Mouse (Mus musculus): ENCODE measurements at regions not wholly inside any gene's neighbourhood (a gene's known extent, or its start where the extent isn't known, plus 50 kb on each side); places are given as distances from the start of the nearest gene placed in this dataset.

DNA sequence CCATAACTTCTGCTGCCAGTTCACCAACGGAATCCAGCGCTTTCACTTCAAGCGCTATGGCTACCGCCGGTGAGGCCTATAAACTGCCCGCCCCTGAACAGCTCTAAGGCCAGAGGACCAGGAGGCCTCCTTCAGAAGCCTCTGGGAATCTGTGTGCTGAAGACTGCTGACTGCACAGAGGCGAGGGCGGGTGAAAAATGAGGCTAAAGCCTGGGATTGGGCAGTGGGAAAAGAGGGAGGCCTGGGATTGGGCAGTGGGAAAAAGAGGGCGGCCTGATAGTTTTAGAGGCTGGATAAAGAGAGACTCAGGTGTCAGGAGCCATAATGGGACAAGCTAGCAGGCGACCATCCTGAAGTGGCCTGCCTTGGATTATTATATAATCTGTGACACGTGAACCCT lies 80.8 kb downstream of the Plekhb2 start:
- DNase-seq: no peak

DNA sequence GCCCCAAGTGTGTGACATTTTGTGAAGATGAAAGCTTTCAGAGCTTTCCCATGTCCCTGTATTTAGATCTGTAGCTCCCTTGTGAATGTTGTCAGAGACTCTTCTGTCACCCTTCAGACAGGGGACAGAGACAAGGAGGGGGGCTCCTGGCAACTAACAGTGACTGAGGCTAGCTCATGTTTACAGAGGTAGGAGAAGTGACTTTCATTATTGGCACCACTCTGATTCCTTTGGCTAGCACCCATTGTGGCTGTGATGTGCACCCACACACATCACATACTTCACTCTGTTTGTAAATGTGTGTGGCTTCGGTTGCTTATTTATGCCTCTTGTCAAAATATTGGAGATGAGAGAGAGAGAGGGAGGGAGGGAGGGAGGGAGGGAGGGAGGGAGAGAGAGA lies 93.4 kb downstream of the Plekhb2 start:
- peak; percentile 80 for DNase-seq

DNA sequence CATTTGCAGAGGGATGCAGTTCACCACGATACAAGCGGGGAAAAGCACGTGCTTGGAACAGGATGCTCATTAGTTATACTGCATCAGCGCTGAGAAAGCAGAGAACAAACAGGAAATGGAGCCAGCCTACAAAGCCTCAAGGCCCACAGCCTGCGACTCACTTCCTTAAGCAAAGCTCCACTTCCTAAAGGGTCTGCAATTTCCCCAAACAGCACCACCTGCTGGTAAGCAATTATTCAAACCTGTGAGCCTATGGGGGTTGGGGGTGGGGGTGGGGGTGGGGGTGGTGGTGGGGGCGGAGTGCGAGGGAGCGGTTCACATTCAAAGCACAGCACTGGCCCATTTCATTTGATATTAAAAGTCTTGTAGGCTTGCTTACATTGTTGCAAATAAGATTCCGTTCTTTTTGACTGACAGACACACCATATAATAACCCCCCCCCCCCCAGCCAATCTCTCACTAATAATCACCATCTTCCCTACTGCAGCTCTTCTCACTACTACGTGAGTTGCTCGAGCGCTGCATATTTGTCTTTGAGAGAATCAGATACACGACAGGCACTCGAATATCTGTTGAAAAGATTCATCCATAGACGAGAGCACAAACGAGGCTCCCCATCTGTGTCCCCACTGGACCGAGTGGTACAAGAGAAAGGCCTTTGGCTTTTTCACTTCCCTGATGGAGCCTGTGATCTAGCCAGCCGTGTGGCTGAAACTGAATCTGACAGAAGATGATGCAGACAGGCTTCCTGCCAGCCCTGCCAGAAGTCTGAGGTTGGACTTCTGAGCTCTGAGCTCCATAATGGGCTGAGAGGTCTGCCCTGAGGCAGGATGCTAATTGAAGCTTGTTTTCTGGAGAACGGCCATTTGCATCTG lies 112.1 kb downstream of the Plekhb2 start:
- DNase-seq: peak; percentile 10

DNA sequence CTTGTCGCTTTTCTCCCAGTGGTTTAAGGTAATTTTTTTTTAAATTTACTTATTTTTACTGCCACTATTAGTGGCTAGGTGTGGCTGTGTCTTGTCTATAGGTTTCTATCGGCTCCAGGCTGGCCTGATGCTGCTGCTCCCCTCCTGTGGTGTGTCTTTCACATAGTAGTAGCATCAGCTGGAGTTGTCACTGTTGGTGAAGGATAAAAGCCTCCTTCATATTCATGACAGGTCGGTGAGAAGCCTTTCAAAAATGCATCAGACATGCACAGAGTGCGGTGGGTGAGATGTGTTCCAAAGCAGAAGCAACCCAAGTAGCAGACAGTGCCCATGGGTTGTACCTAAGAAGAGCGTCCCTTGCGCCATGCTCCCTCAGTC lies 112.7 kb downstream of the Plekhb2 start:
- DNase-seq: no peak

DNA sequence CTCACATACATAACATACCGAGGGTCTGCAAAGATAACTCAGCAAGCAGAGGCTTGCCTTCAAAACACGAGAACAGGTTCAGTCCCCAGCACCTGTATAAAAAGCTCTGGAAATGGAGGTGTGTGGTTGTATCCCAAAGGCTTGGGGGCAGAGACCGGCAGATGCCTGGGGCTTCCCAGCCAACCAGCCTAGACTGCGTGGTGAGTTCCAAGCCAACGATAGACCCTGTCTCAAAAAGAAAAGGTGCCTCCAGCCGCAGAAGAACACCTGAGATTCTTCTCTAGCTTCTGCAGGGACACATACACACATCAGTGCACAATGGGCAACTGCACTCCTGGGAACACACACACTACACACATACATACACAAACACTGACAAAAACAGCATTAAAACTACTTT lies 125.0 kb downstream of the Plekhb2 start:
- DNase-seq: no peak

DNA sequence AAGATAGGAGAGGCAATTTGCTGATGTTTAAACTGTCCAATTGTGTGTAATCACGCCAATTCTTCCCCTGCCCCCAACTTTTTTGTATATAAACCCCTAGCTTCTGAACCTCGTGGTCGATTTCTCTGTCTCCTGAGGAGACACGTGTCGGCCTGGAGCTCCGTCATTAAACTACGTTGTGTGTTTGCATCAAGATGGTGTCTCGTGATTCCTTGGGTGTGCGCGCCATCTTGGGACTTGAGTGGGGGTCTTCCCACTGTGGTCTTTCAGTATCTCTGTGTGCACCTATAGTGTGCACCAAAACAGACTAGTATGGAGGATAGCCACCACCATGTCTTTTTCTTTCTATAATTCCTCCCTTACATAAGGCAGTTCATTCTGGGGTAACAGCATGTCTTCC lies 128.4 kb downstream of the Plekhb2 start:
- DNase-seq: no peak

DNA sequence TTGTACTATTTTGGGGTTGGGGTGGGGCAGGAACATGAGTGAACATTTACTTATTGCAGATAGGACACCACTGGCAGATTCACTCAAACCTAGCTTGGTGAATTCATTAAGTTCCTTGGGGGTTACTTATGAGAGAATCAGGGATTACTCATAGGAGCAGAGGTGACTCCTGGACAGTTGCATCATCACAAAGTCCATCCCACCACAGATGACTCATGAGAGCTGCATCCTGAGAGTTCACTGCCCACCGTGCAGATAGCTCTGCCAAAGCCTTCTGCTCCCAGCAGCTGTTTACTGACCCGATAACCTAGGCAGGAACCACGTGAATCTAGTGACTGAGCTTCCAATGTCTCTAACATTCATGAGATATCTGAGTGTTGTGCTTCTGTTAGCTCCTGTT lies 129.6 kb downstream of the Plekhb2 start:
- no peak for DNase-seq

DNA sequence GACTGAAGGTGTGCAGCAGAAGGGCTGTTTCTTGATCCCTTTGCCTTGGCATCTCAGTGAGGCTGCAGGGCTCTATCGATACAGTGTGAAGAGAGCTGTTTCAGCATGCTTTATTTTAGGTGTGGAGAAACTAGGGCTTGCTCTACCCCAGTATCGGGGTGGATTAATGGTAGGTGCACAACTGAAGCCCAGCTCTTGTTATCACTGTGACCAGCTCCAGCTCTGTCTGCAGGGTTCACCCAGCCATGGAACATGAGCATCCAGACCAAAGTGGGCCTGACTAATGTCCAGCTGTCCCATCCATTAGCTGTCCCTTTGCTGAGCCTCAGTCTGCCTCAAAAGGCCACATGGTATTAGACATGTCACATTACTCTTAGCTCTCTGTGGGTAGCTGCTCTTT lies 132.2 kb downstream of the Plekhb2 start:
- DNase-seq: no peak

DNA sequence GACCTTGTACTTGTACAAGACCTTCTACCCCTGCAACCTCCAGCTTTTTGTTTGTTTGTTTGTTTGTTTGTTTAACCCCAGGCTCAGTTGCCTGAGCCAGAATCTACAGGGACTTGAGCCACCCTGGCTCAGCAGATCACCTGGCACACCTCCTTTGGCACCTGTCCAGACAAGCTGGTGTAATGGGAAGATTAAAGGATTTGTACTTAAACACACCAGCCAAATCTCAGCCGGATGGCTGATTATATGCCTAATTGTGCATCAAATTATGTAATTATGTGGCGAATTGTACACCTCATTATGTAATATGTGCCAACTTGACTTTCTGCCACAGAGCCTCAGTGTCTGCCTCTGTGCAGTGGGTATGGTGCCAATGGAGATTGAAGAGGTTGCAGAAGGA lies 133.2 kb downstream of the Plekhb2 start:
- no peak for DNase-seq

DNA sequence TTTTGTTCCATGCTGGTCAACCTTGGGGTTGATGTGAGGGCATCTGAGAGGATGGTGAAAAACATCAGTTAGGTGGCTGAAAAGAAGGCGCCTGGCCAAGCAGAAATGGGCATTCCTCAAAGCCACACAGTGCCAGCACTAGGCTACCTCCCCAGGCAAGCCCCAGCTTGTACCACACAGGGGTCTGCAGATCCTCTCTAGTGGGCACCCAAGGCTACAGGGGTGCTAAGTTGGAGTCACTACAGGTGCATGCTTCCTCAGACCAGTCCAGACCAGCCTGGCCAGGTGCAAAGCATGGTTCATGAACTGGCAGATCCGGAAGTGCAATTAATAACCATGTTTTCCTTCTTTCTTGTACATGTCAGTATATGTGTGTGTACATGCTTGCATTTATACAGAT lies 137.1 kb downstream of the Plekhb2 start:
- no peak for DNase-seq

DNA sequence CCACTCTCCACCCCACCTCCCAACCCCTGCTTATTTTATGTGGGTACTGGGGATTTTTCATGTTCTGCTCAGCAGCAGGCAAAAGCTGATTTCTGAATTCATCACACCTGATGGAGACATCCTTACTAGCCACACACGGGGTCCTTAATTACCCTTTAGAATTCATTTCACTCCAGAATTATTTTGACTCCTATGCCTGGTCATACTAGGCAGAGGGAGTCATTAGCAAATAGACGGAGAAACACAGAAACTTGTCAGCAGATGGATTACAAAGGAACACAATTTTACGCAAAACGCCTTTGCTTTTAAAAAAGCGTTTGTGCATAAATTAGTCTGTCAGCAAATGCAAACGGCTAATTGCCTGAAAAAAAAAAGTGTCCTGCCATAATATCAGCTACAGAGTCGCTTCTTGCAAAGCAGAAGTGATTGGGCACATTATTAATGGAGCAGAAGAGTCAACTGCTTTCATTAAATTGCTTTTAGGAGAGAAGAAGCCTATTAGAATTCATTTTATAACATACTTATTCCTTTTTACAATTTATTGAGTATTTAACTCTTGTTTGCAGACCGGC lies 138.0 kb downstream of the Plekhb2 start:
- no peak for DNase-seq

DNA sequence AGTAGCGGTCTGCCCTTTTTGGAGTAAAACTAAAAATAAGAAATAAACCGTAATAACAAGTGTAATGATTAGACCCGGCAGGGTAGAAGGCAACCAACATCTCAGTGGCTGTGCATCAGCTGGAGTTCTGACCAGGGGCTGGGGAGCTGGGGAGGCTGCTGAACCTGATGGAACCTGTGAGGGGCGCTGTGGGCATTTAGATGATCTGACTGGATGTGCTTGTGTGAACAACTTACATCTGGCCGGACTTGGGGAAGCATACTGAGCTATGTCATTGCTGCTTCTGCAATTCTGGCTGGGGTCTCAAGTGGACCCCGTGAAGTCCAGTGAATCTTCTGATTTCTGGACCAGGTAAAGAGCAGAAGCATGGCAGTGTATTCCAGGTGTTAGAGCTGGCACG lies 138.4 kb downstream of the Plekhb2 start:
- no peak for DNase-seq

DNA sequence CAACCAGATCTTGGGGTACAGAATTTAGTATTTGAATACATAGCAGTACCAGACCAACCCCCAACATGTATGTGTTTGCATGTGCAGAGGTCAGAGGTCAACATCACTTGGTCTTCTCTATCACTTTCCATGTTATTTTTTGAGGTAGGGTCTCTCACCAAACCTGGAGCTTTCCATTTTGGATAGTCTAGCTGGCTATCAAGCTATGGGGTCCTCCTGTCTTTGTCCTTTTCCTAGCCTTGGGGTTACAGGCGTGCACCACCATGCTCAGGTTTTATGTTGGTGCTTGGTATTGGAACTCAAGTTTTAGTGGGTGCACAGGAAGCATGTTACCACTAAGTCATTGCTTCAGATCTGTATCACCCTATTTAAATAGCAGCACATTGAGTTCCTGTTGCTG lies 151.0 kb downstream of the Plekhb2 start:
- no peak for DNase-seq

DNA sequence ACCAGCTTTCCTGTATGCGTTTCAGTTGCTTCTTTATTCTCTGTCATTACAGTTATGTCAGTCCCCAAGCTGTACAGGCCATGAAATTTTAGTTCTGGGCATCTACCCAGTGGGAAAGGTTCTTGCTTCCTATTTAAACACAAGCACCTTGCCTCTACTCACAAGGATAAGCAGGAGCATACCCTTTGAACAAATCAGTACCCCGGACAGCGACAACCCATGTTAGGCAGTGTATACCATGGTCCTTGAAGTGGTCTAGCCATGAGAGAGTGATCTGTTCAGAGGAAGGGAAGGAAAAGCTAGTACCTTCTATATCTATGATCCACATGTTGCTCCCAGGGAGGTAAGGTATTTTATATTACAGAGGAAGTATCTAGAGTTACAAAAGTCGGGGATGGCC lies 167.7 kb downstream of the Plekhb2 start:
- peak; percentile 43 for DNase-seq

DNA sequence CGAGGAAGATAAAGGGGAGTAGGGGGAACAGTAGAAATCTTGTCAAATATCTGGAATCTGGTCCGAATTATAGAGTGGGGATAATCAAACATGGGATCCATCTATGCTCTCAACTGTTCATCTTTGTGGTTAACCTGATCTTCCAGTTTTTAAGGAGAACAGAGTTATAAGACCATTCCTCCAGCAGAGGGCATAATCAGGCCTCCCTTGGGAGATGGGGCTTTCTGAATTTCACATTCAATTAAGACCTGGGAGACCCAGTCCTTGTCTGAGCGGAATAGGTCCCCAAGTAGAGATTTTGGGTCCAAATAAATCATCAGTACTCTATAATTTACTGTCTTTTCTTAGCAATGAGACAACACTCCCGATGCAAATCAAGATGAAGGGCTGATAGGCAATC lies 182.8 kb downstream of the Plekhb2 start:
- DNase-seq: peak; percentile 30

DNA sequence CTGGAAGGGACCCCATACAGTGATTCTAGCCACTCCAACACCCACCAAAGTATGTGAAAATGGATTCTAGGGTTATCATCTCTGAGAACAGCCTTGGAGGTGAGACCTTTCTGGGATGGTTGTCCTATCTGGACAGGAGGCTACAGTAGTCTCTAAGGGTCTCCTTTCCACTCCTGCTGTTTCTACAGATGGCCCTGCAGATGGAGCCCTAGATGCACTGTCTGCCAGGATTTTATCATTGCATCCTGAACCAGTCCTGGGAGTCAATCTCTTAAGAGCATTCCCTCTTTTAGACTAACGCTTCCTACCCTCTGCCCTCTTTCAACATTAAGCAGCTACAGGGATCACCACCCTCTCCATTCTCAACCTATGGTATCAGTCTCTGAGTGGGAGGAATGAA lies 223.0 kb downstream of the Plekhb2 start:
- no peak for DNase-seq

DNA sequence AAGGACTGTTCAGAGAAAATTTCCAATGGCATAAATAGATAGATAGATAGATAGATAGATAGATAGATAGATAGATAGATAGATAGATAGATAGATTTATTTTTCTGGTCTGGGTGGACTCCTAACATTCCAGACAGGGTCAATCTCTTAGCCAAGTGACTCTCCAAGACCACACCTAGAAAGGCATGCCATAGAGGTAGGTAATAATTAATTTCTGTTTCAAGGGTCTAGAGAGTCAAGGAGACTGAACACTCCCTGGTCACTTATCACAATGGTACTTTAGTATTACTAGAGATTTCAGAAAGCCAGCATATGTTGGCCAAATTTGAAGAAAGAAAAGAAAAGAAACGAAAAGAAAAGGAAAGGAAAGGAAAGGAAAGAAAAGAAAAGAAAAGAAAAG lies 245.1 kb downstream of the Plekhb2 start:
- no peak for DNase-seq

DNA sequence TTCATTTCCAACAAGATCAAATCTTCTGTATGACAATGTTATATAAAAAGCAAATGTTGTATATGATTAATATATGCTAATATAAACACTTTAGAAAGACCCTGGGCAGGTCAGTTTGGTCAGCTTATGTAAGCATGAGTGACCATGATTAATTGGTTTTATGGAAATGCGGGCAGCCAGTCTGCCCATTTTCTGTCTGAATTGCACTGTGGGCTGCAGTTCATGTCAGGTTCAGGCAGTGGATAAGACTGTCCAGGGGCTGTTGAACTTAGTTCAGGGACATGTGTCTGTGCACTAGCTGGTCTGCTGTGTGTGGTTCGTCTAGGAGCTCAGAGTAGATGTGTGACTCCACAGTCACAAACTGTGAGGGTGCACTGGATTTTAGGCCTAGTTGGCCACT lies 246.0 kb downstream of the Plekhb2 start:
- no peak for DNase-seq

DNA sequence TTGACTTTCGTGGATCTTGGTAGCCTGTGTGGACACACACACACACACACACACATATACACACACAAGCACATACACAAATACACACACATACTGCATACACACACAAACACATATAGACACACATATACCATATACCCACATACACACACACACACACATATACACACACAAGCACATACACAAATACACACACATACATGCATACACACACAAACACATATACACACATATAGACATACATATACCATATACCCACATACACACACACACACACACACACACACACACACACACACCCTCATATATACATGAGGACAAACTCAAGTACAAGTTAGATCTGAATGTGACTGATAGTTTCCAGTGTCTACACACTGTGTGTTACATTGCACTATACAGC lies 256.9 kb downstream of the Plekhb2 start:
- DNase-seq: no peak

DNA sequence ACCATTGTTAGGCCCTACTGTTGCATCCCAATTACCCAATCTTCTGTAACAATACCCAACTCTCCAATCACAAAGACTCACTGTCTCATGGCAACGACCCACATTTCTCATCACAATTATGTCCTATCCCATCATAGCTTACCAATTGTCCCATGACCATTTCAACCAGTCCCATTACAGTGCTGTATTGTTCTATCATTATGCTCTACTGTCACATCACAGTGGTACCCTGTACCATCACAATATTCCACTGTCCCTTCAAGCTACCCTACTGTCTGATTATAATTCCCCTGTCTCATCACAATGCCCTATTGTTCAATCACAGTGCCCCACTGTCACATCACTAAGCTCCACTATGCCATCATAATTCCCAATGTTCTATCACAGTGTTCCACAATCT lies 260.0 kb downstream of the Plekhb2 start:
- DNase-seq: no peak

DNA sequence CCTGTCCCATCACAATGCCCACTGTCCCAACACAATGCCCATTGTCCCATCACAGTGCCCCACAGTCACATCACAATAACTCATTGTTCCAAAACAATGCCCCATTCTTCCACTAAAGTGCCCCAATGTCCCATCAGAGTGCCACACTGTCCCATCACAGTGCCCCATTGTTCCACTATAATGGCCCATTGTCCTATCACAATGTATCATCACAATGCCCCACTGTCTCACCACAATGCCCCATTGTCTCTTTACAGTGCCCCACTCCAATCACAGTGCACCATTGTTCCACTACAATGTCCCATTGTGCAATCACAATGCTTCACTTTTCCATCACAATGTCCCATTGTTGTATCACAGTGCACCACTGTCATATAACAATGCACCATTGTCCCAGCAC lies 265.7 kb downstream of the Plekhb2 start:
- DNase-seq: no peak

DNA sequence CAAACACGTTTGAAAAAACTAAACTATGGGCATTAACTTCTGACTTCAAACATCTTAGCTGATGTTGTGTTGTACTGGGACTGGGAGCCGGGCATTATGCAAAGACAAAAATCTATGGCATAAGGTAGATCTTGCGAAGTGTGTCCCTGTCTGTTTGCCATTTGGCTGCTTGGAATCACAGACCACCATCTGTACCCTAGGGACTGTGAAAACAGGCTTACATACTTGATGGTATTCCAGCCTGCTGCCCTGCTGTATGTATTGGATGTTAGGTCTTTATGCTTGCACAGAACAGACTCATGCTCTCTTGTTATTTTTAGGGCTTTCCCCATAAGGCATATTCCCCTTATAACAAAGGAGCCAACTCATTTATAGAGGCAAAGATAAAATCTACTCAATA lies 288.1 kb downstream of the Plekhb2 start:
- DNase-seq: no peak

DNA sequence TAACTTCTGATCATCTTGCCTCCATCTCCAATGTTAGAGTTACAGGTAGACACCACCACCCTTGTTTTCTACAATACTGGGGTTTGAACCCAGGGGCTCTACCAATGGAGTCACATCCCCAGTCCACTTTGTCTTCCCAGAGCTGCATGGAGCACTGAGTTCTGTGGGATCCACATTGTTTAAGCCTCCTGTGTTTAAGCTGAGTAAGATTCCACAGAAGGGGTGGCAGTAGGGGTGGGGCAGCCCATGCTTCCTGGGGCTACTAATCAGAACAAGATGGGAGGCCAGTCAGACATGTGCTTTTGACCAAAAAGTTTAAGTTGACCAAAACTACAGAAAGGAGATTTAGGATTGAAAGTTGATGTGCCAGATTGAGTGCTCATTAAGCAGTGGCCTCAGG lies 299.3 kb downstream of the Plekhb2 start:
- no peak for DNase-seq

DNA sequence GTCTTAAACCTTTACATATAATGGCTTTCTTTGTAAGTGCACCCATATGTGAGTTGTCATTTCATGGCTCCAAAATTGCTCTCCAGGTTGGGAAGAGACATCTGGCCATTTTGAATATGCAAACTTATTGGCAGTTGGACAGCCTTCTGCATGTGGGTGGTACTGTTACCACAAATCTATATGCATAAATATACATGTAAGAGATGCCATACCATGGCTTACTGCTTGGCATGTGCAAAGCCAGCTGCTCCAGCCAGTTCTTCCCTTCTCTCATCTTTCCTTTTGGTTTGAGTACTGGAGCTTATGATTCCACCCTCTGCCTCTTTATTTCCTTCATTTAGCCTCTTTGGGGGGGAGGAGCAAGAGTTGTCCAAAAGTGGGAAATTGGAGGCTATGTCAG lies 312.7 kb downstream of the Plekhb2 start:
- no peak for DNase-seq

DNA sequence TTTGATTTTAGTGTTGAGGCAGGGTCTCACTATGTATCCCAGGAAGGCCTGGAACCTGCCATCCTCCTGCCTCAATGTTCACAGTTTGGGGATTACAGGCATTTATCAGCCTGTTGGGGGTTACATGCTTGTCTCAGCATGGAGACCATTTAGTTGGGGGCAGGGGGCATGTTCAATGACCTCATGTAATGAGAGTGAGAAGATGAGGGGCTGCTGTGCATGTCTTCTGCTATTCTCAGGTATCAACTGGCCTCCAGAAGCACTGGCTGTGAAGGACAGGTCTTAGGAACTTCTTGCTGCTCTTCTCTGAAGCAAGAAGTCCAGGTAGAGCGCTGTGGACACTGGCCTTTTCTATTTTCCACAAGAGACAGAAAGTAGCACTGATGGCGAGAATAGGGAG lies 350.9 kb downstream of the Plekhb2 start:
- DNase-seq: no peak

All from lung, postnatal 10 days (tissue).